Mouse (Mus musculus): Measurements from ENCODE around the gene Gm3286. TPM values are rescaled to one million over a fixed set of nuclear protein-coding genes. Genes with fewer than 3 reads are reported as not detected.
"Not testable (repeated sequence)": the region's sequence is repeated elsewhere in the genome, so short reads cannot be mapped to it uniquely, and the experiment has no call there.

Gm3286 gene
- not detected in 2 replicates for polyA plus RNA-seq (2016; fragmentation: Nextera tagmentation; extraction: Ambion mirVana)

DNA sequence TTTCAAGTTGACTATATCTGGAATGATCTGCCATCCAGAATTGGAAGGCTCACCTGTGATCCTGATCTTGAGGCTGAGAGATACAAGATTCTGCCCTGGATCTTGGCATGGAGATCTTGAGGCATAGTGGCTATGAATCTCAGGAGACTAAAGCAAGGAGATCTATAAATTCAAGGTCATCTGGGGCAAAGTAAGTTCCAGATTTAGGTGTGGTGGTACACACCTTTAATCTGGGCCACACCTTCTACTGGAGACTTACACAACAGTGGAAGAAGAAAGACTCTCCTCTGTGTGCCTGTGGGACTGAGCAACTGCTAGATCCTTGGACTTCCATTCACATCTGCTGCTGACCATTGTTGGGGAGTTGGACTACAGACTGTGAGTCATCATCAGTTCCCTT, at the start of gene Gm3286:
Gene Gm3286 (plus strand): TSS at position 301 of the 400 bp plus-strand sequence.
- H3K27me3 ChIP-seq; H3K9me3 ChIP-seq; H3K4me1 ChIP-seq (replicated peaks); H3K4me3 ChIP-seq (replicated peaks); H3K9ac ChIP-seq (replicated peaks); H3K36me3 ChIP-seq; ATAC-seq (ENCODE audit: insufficient number of reproducible peaks, insufficient read depth, low FRiP score, low TSS enrichment, low read depth); H3K4me2 ChIP-seq; H3K27ac ChIP-seq: not testable (repeated sequence)

Other genes with a start within 250 kb of the Gm3286 start
- gene Gm10424, start 238.0 kb upstream of the Gm3286 start, polyA plus RNA-seq (2016; fragmentation: Nextera tagmentation; extraction: Ambion mirVana), result not detected in 2 replicates
- not detected in 2 replicates for gene Gm3259, start 204.8 kb upstream of the Gm3286 start, polyA plus RNA-seq (2016; fragmentation: Nextera tagmentation; extraction: Ambion mirVana)
- not detected in 2 replicates for gene D5Ertd577e, start 54.0 kb upstream of the Gm3286 start, polyA plus RNA-seq (2016; fragmentation: Nextera tagmentation; extraction: Ambion mirVana)
- gene Gm7971, start 84.1 kb downstream of the Gm3286 start, polyA plus RNA-seq (2016; fragmentation: Nextera tagmentation; extraction: Ambion mirVana), result not detected in 2 replicates
- gene Gm7978, start 225.4 kb downstream of the Gm3286 start, polyA plus RNA-seq (2016; fragmentation: Nextera tagmentation; extraction: Ambion mirVana), result not detected in 2 replicates
- not detected in 2 replicates for gene Gm7982, start 231.3 kb downstream of the Gm3286 start, polyA plus RNA-seq (2016; fragmentation: Nextera tagmentation; extraction: Ambion mirVana)

Data from limb, embryonic 12.5 days (tissue).